Mouse (Mus musculus) midbrain, postnatal 0 days (tissue): ENCODE results near the gene Galnt7. TPM values are rescaled to one million over a fixed set of nuclear protein-coding genes. Genes with fewer than 3 reads are reported as not detected.

ENCODE experiments used
- ATAC-seq: fragments of 200-750 bp; cut with Nextera tagmentation; 2 replicates; pipeline ENCODE4 v1.8.0; 2017; ENCODE audit warnings: moderate number of reproducible peaks, mild to moderate bottlenecking, moderate TSS enrichment, moderate library complexity; ENCODE audit not compliant: low FRiP score
- DNase-seq: peaks from one replicate; pipeline ENCODE4 v3.0.0-alpha.2; 2015; ENCODE audit warnings: low spot score
- H3K27ac ChIP-seq: fragments of 300-500 bp; sonication (generic); 2 replicates; pipeline ENCODE4 v1.5.1; 2014; ENCODE audit warnings: low read depth, mild to moderate bottlenecking, low read length, mixed read lengths
- H3K27me3 ChIP-seq: fragments of 300-500 bp; sonication (generic); 2 replicates; pipeline ENCODE4 v1.6.1; 2014; ENCODE audit warnings: low read length, control low read depth, mixed read lengths; ENCODE audit not compliant: insufficient read depth
- H3K36me3 ChIP-seq: fragments of 300-500 bp; sonication (generic); 2 replicates; pipeline ENCODE4 v1.6.1; 2014; ENCODE audit warnings: low read length, control low read depth, mixed read lengths; ENCODE audit not compliant: insufficient read depth
- H3K4me1 ChIP-seq: fragments of 300-500 bp; sonication (generic); 2 replicates; pipeline ENCODE4 v1.6.1; 2014; ENCODE audit warnings: mild to moderate bottlenecking, control low read depth, antibody characterized with exemption, low read length, mixed read lengths; ENCODE audit not compliant: insufficient read depth
- H3K4me2 ChIP-seq: fragments of 300-500 bp; sonication (generic); 2 replicates; pipeline ENCODE4 v1.6.1; 2014; ENCODE audit warnings: low read depth, mild to moderate bottlenecking, low read length, mixed read lengths; ENCODE audit not compliant: poor library complexity, severe bottlenecking
- H3K4me3 ChIP-seq: fragments of 300-500 bp; sonication (generic); 2 replicates; pipeline ENCODE4 v1.5.1; 2014; ENCODE audit warnings: low read depth, mild to moderate bottlenecking, low read length, moderate library complexity
- H3K9ac ChIP-seq: fragments of 300-500 bp; sonication (generic); replicated peaks from 2 replicates; pipeline ENCODE4 v1.6.1; 2014; ENCODE audit warnings: mild to moderate bottlenecking, low read length, moderate library complexity, mixed read lengths; ENCODE audit not compliant: poor library complexity, severe bottlenecking
- H3K9me3 ChIP-seq: fragments of 300-500 bp; sonication (generic); 2 replicates; pipeline ENCODE4 v1.6.1; 2016; ENCODE audit warnings: low read length, control low read depth
- CTCF ChIP-seq: IDR thresholded peaks from 2 replicates; pipeline ENCODE4 v1.5.1; 2016; ENCODE audit warnings: antibody characterized with exemption, mild to moderate bottlenecking
- WGBS: fragments of 180-500 bp; shearing (Covaris S2); extraction: QIAGEN DNeasy Blood & Tissue Kit; methylation state at CpG from one replicate; pipeline ENCODE4 v1.1.7; 2014; 5-methylcytosine and 5-hydroxymethylcytosine counted together
- polyA plus RNA-seq: library from polyadenylated mRNA; unstranded; fragments of >200 nt; fragmentation: Nextera tagmentation; extraction: Ambion mirVana; gene quantifications from 2 replicates; pipeline ENCODE4 v1.2.1, GENCODE M21; 2015
- total RNA-seq: library from RNA; depleted of rRNA; stranded (reverse); fragments of >200 nt; gene quantifications from 2 replicates; pipeline ENCODE4 v1.2.3, GENCODE M21; 2014

The Galnt7 gene
- total and polyA plus RNA-seq, 2 experiments from 2014 or later, result 4.7 to 6.2 TPM

- no peaks in the 10 kb centered on the region for H3K4me1 ChIP-seq
- ATAC-seq (no peak), DNase-seq (no peak)
- no peaks in the 10 kb centered on the region for H3K27me3 ChIP-seq
- no peak overlapping the region for H3K27ac ChIP-seq
- TF ChIP-seq CTCF, result no peak
- H3K4me2 ChIP-seq, result no peak overlapping the region
- no peaks in the 10 kb centered on the region for H3K36me3 ChIP-seq
- no peak overlapping the region for H3K9ac ChIP-seq
- 93% methylated on average over 15 of the region's 15 CpGs for WGBS
- no peak overlapping the region for H3K4me3 ChIP-seq
- H3K9me3 ChIP-seq, result no peaks in the 10 kb centered on the region
Measured at GRCm38 (mm10) chr8:57563726-57564125, 89.1 kb downstream of the Galnt7 start.

- Histone ChIP-seq H3K4me1 (no peaks in the 10 kb centered on the region), H3K4me3 (no peak overlapping the region), H3K36me3 (no peaks in the 10 kb centered on the region), H3K9ac (no peak overlapping the region), H3K27me3 (no peaks in the 10 kb centered on the region), H3K9me3 (no peaks in the 10 kb centered on the region), H3K4me2 (no peak overlapping the region), H3K27ac (no peak overlapping the region)
- DNase-seq (no peak), ATAC-seq (no peak)
- WGBS, result 88% methylated on average over 3 of the region's 3 CpGs
- TF ChIP-seq CTCF, result no peak
Measured at GRCm38 (mm10) chr8:57562741-57563140, 90.1 kb downstream of the Galnt7 start.

- H3K9me3 ChIP-seq, result no peaks in the 10 kb centered on the region
Measured at GRCm38 (mm10) chr8:57560926-57561325, 91.9 kb downstream of the Galnt7 start.

GRCm38 (mm10) chr8:57552102-57553032 lies 100.5 kb downstream of the Galnt7 start:
- H3K27ac ChIP-seq, result no peak overlapping the region
- ATAC-seq, result no peak

More at GRCm38 (mm10) chr8:57560926-57561325, 91.9 kb downstream of the Galnt7 start:
- Histone ChIP-seq H3K4me3 (no peak overlapping the region), H3K27me3 (no peaks in the 10 kb centered on the region), H3K36me3 (no peaks in the 10 kb centered on the region), H3K9ac (no peak overlapping the region), H3K27ac (no peak overlapping the region), H3K4me2 (no peak overlapping the region), H3K4me1 (no peaks in the 10 kb centered on the region)
- ATAC-seq (no peak), DNase-seq (no peak)
- TF ChIP-seq CTCF, result no peak
- 81% methylated on average over 9 of the region's 9 CpGs for WGBS

GRCm38 (mm10) chr8:57547581-57547980 lies 105.3 kb downstream of the Galnt7 start:
- DNase-seq (no peak), ATAC-seq (no peak)
- Histone ChIP-seq H3K4me3 (no peak overlapping the region), H3K9ac (no peak overlapping the region), H3K27ac (no peak overlapping the region), H3K36me3 (no peaks in the 10 kb centered on the region), H3K4me1 (no peaks in the 10 kb centered on the region), H3K27me3 (no peaks in the 10 kb centered on the region), H3K9me3 (no peaks in the 10 kb centered on the region), H3K4me2 (no peak overlapping the region)
- 71% methylated on average over 12 of the region's 12 CpGs for WGBS
- TF ChIP-seq CTCF, result no peak

More at GRCm38 (mm10) chr8:57552102-57553032, 100.5 kb downstream of the Galnt7 start:
- H3K36me3 ChIP-seq, result no peaks in the 10 kb centered on the region
- WGBS, result 76% methylated on average over 14 of the region's 14 CpGs
- TF ChIP-seq CTCF, result no peak
- no peaks in the 10 kb centered on the region for H3K9me3 ChIP-seq
- DNase-seq, result no peak
- H3K4me2 ChIP-seq, result no peak overlapping the region
- H3K27me3 ChIP-seq, result no peaks in the 10 kb centered on the region
- H3K4me3 ChIP-seq, result no peak overlapping the region
- no peak overlapping the region for H3K9ac ChIP-seq
- H3K4me1 ChIP-seq, result no peaks in the 10 kb centered on the region

- Histone ChIP-seq H3K4me2 (no peak overlapping the region), H3K9me3 (no peaks in the 10 kb centered on the region), H3K4me1 (no peaks in the 10 kb centered on the region), H3K27ac (no peak overlapping the region), H3K36me3 (no peaks in the 10 kb centered on the region), H3K4me3 (no peak overlapping the region), H3K9ac (no peak overlapping the region), H3K27me3 (no peaks in the 10 kb centered on the region)
- 94% methylated on average over 3 of the region's 3 CpGs for WGBS
- DNase-seq, result no peak
- no peak for TF ChIP-seq CTCF
- ATAC-seq, result no peak
Measured at GRCm38 (mm10) chr8:57546834-57547233, 106.0 kb downstream of the Galnt7 start.
